ENCODE assay signal across 8 mouse cellular contexts in the genomic region with DNA sequence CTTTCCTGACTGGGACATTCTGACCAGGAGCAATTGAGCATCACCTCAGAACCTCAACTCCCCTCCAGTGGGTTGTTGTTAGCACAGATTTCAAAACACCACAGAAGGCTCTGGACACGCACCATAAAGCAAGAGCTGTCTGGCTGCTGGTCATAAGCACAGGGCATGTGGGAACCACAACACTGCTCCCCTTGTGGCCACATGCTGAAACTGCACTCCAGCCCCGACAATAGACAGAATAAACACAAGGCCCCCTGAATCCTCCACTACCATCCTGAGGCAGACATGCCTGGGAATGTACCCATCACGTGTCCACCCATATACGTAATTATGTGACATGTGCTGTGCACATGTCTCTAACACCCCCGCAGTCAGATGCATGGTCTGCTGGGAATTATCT. TPM values are rescaled to one million over a fixed set of nuclear protein-coding genes. Genes with fewer than 3 reads are reported as not detected.
DNase-seq lines count a peak whose midpoint lies in the region; ATAC-seq and TF ChIP-seq lines count a peak whose summit lies in the region.

No protein-coding gene starts in this region.

- no peak overlapping the region for H3K9ac ChIP-seq in forebrain, postnatal 0 days
- no peak overlapping the region for H3K9ac ChIP-seq in neural tube, embryonic 14.5 days (replicated peaks; ENCODE audit: low read depth, low read length)

- TF ChIP-seq POLR2A in brain, embryonic 14.5 days (IDR thresholded peaks at IDR 0.05; ENCODE audit: borderline replicate concordance, extremely low read depth, insufficient read depth, insufficient read length, poor library complexity, severe bottlenecking), result no peak

- no peak for DNase-seq in frontal cortex, postnatal 14 days (ENCODE audit: low spot score in 2 of 2)
- peak; percentile 12 for DNase-seq in 3T3-L1 (ENCODE audit: low read depth, low spot score)
- DNase-seq in brain, embryonic 14.5 days (ENCODE audit: low read depth), result peak; percentile 55
- DNase-seq in forebrain, postnatal 0 days, result peak; percentile 66
- DNase-seq in kidney, postnatal 25 days, result peak; percentile 80 to 84

- no peak overlapping the region for H3K27ac ChIP-seq in forebrain, postnatal 0 days (ENCODE audit: low read depth, low read length)
- H3K27ac ChIP-seq in neural tube, embryonic 14.5 days (ENCODE audit: low read depth, low read length), result no peak overlapping the region

- H3K27me3 ChIP-seq in forebrain, postnatal 0 days (ENCODE audit: insufficient read depth, low read length), result no peaks in the 10 kb centered on the region
- H3K27me3 ChIP-seq in neural tube, embryonic 14.5 days (ENCODE audit: control insufficient read depth, insufficient read depth, low read length), result no peaks in the 10 kb centered on the region

- no peak overlapping the region for H3K4me3 ChIP-seq in forebrain, postnatal 0 days (ENCODE audit: low read depth, low read length)
- no peak overlapping the region for H3K4me3 ChIP-seq in neural tube, embryonic 14.5 days (ENCODE audit: low read depth, low read length)

- WGBS in forebrain, postnatal 0 days, result 62% methylated on average over 5 of the region's 5 CpGs
- WGBS in neural tube, embryonic 14.5 days, result 39% methylated on average over 5 of the region's 5 CpGs

- no peak overlapping the region for H3K4me2 ChIP-seq in forebrain, postnatal 0 days (ENCODE audit: low read depth)
- no peak overlapping the region for H3K4me2 ChIP-seq in neural tube, embryonic 14.5 days (ENCODE audit: low read depth, low read length)

- ATAC-seq in frontal cortex, adult (ENCODE audit: low TSS enrichment), result peak; percentile 39; the same call in 1 of the 2 replicates
- peak; percentile 59 for ATAC-seq in forebrain, postnatal 0 days
- ATAC-seq in neural tube, embryonic 14.5 days (ENCODE audit: low read depth), result peak; percentile 29; the same call in 1 of the 2 replicates
- no peak for ATAC-seq in inflammation-experienced regulatory T-cells, adult 6 months

- 0 out of 2 replicates have a peak, but pooled peaks cover 3% of the 10 kb centered on the region for H3K4me1 ChIP-seq in forebrain, postnatal 0 days (ENCODE audit: insufficient read depth)
- peaks cover 5% of the 10 kb centered on the region for H3K4me1 ChIP-seq in neural tube, embryonic 14.5 days (ENCODE audit: control insufficient read depth, insufficient read depth, low read length)

- peak; percentile 81 for TF ChIP-seq CTCF in brain, embryonic 14.5 days (IDR thresholded peaks at IDR 0.05; ENCODE audit: borderline replicate concordance, extremely low read depth, insufficient read depth, insufficient read length)
- peak; percentile 85 for TF ChIP-seq CTCF in forebrain, postnatal 0 days (IDR thresholded peaks at IDR 0.05; ENCODE audit: low read depth)

- H3K36me3 ChIP-seq in forebrain, postnatal 0 days (ENCODE audit: insufficient read depth), result no peaks in the 10 kb centered on the region; the same call in 1 of the 2 replicates
- no peaks in the 10 kb centered on the region for H3K36me3 ChIP-seq in neural tube, embryonic 14.5 days (ENCODE audit: control insufficient read depth, insufficient read depth, low read length)

- H3K9me3 ChIP-seq in forebrain, postnatal 0 days (ENCODE audit: low read length), result no peaks in the 10 kb centered on the region
- H3K9me3 ChIP-seq in neural tube, embryonic 14.5 days (ENCODE audit: control insufficient read depth, low read length), result no peaks in the 10 kb centered on the region

RNA-seq across cellular contexts. Expression of a gene that starts 9.8 kb away (rescaled TPM):
- 2.3 and 2.4 TPM in 2 replicates for polyA plus RNA-seq in brain, embryonic 14.5 days (2012; rRNA removed)
- 0.81 and 2.0 TPM in 2 replicates for total RNA-seq in forebrain, postnatal 0 days (2014; rRNA removed)
- 1.6 and 1.7 TPM in 2 replicates for polyA plus RNA-seq in forebrain, postnatal 0 days (2015; fragmentation: Nextera tagmentation; extraction: Ambion mirVana)
- polyA plus RNA-seq in neural tube, embryonic 14.5 days (2014; fragmentation: Nextera tagmentation; extraction: Ambion mirVana), result 0.82 and 0.91 TPM in 2 replicates
- 1 to 10 TPM in 1 of 3 experiments, not detected in 2; 1.3 TPM for polyA plus RNA-seq in inflammation-experienced regulatory T-cells, adult 6 months (2017; shearing (Covaris generic))

RNA-seq across cellular contexts. Expression of a gene that starts 21.2 kb away (rescaled TPM):
- polyA plus RNA-seq in brain, embryonic 14.5 days (2012; rRNA removed), result not detected in 2 replicates
- total RNA-seq in forebrain, postnatal 0 days (2014; rRNA removed), result not detected in 2 replicates
- polyA plus RNA-seq in forebrain, postnatal 0 days (2015; fragmentation: Nextera tagmentation; extraction: Ambion mirVana), result not detected in 2 replicates
- polyA plus RNA-seq in neural tube, embryonic 14.5 days (2014; fragmentation: Nextera tagmentation; extraction: Ambion mirVana), result not detected in 2 replicates
- not detected for polyA plus RNA-seq in inflammation-experienced regulatory T-cells, adult 6 months (2017; shearing (Covaris generic))

Comparison
In these comparisons a context has a peak if more than half of its experiments do, and no peak if none do; other contexts are left out.
1. DNase-seq: peak in 3T3-L1 (single experiment), brain, embryonic 14.5 days (single experiment), forebrain, postnatal 0 days (single experiment) and kidney, postnatal 25 days (2 of 2); none in frontal cortex, postnatal 14 days (0 of 2).